In genomic region chr12:73085739-73086630, GRCm38 (mm10) we compare ENCODE assay signal across 14 mouse cellular contexts. TPM values are rescaled to one million over a fixed set of nuclear protein-coding genes. Genes with fewer than 3 reads are reported as not detected.
"Had no signal": no experiment of that assay in that cellular context is flagged by ENCODE, and none has a peak within 500 bp of the region (broad histone marks: within the 10 kb centered on the region; RNA-seq: fewer than 3 reads in every experiment).

No protein-coding gene starts in this region.

- DNase-seq: lung, adult 2 months; lung, postnatal 14 days; lung, postnatal 36 days; retina, postnatal 1 day; right cerebral cortex, adult 18-20 months; right cerebral cortex, postnatal 25 days; right cerebral cortex, postnatal 4 days; spleen, adult 18-20 months; thymus, adult 18-20 months; thymus, postnatal 14 days; thymus, postnatal 36 days had no signal

RNA-seq across cellular contexts. Expression of gene Six4, which starts 27.3 kb away (rescaled TPM):
- total RNA-seq: megakaryocyte progenitor cell, adult 5-6 weeks; monocyte, adult 5-6 weeks had no signal

RNA-seq across cellular contexts. Expression of gene Six1, which starts 32.3 kb away (rescaled TPM):
- total RNA-seq: monocyte, adult 5-6 weeks; neutrophil, adult 5-6 weeks had no signal
